Mouse (Mus musculus) megakaryocyte, embryonic 14.5 days (primary cell): ENCODE data around the gene Aven. TPM values are rescaled to one million over a fixed set of nuclear protein-coding genes. Genes with fewer than 3 reads are reported as not detected.

Experiments
- H3K27me3 ChIP-seq: replicated peaks from 2 replicates; pipeline ENCODE3; 2012; ENCODE audit warnings: inconsistent platforms
- H3K36me3 ChIP-seq: replicated peaks from 2 replicates; pipeline ENCODE3; 2012; ENCODE audit warnings: low read length, inconsistent platforms, mixed read lengths
- H3K4me1 ChIP-seq: 2 replicates; pipeline ENCODE4 v1.6.1; 2012; ENCODE audit warnings: inconsistent platforms
- H3K4me3 ChIP-seq: replicated peaks from 2 replicates; pipeline ENCODE3; 2012; ENCODE audit warnings: moderate library complexity, mild to moderate bottlenecking, inconsistent platforms
- H3K9me3 ChIP-seq: 2 replicates; pipeline ENCODE4 v1.6.1; 2012; ENCODE audit warnings: inconsistent platforms
- FLI1 ChIP-seq: IDR thresholded peaks from 2 replicates; pipeline ENCODE4 v1.6.1; 2012; ENCODE audit warnings: low read length, inconsistent platforms, mixed read lengths
- GATA1 ChIP-seq: IDR thresholded peaks from 3 replicates; pipeline ENCODE4 v1.6.1; 2012; ENCODE audit warnings: mixed read lengths, low read length, inconsistent platforms, borderline replicate concordance
- polyA plus RNA-seq: library from polyadenylated mRNA; stranded (reverse); fragments of >175 nt; gene quantifications from 2 replicates; pipeline ENCODE4 v1.2.3, GENCODE M21; 2012; ENCODE audit warnings: low replicate concordance; ENCODE audit not compliant: insufficient read depth

Aven gene
- polyA plus RNA-seq, 1 experiment: 3.7 TPM

- no peak overlapping the region for H3K4me3 ChIP-seq
- H3K4me1 ChIP-seq: no peaks in the 10 kb centered on the region
- H3K9me3 ChIP-seq: no peaks in the 10 kb centered on the region
- H3K36me3 ChIP-seq: peaks cover 9% of the 10 kb centered on the region
- H3K27me3 ChIP-seq: no peaks in the 10 kb centered on the region
- TF ChIP-seq GATA1 (no peak), FLI1 (no peak)
Measured at GRCm38 (mm10) chr2:112632536-112632935, 139.8 kb downstream of the Aven start.

DNA sequence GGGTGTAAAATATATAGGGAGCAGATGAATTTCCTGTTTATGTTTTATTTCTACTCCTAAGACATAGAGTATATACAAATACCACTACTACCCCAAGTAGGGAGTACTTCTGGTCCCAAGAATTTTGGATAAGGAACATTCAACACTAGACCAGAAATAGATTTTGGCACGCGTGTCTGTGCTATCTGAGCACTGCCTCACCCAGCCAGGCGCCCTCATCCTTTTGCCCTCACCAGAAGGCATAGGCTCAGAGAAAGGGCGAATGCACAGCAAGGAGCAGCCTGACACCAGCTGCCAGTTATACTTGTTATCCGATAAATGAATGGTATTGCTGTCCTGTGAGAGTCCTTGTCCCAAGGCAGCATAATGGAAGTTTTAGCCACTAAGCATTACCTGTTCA, 144.4 kb downstream of the Aven start:
- no peak overlapping the region for H3K4me3 ChIP-seq
- no peaks in the 10 kb centered on the region for H3K4me1 ChIP-seq
- TF ChIP-seq GATA1 (no peak), FLI1 (no peak)
- H3K36me3 ChIP-seq: no peaks in the 10 kb centered on the region
- H3K9me3 ChIP-seq: no peaks in the 10 kb centered on the region
- H3K27me3 ChIP-seq: no peaks in the 10 kb centered on the region

GRCm38 (mm10) chr2:112653836-112654235, 161.1 kb downstream of the Aven start:
- peaks cover 6% of the 10 kb centered on the region for H3K4me1 ChIP-seq
- H3K4me3 ChIP-seq: no peak overlapping the region
- no peaks in the 10 kb centered on the region for H3K9me3 ChIP-seq
- H3K36me3 ChIP-seq: no peaks in the 10 kb centered on the region
- no peak for TF ChIP-seq GATA1
- no peak for TF ChIP-seq FLI1
- no peaks in the 10 kb centered on the region for H3K27me3 ChIP-seq

GRCm38 (mm10) chr2:112656131-112656530, 163.4 kb downstream of the Aven start:
- Histone ChIP-seq H3K4me1 (peaks cover 6% of the 10 kb centered on the region), H3K9me3 (no peaks in the 10 kb centered on the region), H3K4me3 (no peak overlapping the region), H3K27me3 (no peaks in the 10 kb centered on the region), H3K36me3 (no peaks in the 10 kb centered on the region)
- TF ChIP-seq FLI1 (no peak), GATA1 (no peak)

GRCm38 (mm10) chr2:112669461-112669860, 176.7 kb downstream of the Aven start:
- TF ChIP-seq FLI1 (no peak), GATA1 (no peak)

DNA sequence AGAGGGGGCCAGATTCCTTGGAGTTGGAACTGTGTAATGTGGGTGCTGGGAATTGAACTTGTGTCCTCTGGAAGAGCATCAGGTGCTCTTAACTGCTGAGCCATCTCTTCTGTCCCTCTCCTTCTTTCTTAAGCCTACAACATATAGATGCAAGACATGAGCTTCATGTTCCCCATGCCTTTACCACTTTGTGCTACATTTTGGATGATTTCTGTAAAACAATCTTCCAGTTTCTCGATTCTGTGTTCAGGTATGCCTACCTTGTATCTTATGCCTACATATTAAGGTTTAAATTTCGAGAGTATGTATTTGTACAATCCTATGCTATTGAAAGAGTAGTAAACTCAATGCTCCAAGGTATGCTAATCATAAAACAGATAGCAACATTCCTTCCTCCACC, 183.4 kb downstream of the Aven start:
- Histone ChIP-seq H3K36me3 (no peaks in the 10 kb centered on the region), H3K4me1 (peaks cover 38% of the 10 kb centered on the region), H3K27me3 (no peaks in the 10 kb centered on the region), H3K4me3 (no peak overlapping the region), H3K9me3 (no peaks in the 10 kb centered on the region)
- no peak for TF ChIP-seq GATA1
- TF ChIP-seq FLI1: no peak

More at GRCm38 (mm10) chr2:112669461-112669860, 176.7 kb downstream of the Aven start:
- Histone ChIP-seq H3K9me3 (no peaks in the 10 kb centered on the region), H3K36me3 (no peaks in the 10 kb centered on the region), H3K4me1 (no peaks in the 10 kb centered on the region), H3K4me3 (no peak overlapping the region), H3K27me3 (peaks cover 2% of the 10 kb centered on the region)

DNA sequence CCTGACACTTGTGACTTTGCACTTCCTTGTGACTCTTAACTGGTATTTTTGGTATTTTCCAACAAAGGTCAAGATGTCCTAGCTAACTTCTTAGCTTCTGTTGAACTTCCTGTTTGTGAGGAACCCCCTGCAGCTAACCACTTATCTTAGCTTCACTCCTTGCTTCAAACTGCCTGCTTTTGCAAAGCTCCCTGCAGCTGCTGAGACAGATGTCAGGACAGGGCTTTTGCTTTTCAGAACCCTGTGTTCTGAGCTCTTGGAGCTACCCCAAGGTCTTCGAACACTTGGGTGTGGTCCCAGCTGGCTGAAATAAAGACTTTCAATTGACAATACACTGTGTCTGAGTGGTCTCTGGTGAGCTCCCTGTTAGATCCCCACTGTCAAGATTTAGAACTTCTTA, 184.0 kb downstream of the Aven start:
- Histone ChIP-seq H3K9me3 (no peaks in the 10 kb centered on the region), H3K27me3 (no peaks in the 10 kb centered on the region), H3K4me1 (peaks cover 42% of the 10 kb centered on the region), H3K36me3 (no peaks in the 10 kb centered on the region), H3K4me3 (no peak overlapping the region)
- no peak for TF ChIP-seq FLI1

DNA sequence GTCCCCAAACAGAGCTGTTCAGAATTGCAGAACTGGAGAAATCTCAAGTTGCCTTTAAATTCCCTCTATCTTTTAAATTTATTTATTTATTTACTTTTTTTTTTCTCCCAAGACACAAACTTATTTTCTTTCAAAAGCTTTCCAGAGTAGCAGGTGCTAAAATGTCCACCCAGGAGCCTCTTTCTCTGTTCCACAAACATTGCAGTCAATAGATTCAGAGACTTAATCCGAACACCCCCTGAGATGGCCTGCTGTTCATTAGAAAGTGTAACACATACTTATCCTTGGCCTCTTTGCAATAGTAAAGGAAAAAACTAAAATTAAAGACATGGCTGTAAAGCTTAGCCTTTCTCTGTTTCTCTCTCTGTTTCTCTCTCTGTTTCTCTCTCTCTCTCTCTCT, 184.5 kb downstream of the Aven start:
- Histone ChIP-seq H3K27me3 (no peaks in the 10 kb centered on the region), H3K36me3 (no peaks in the 10 kb centered on the region), H3K4me3 (no peak overlapping the region), H3K9me3 (no peaks in the 10 kb centered on the region), H3K4me1 (peaks cover 44% of the 10 kb centered on the region)
- TF ChIP-seq GATA1: no peak
- TF ChIP-seq FLI1: no peak

DNA sequence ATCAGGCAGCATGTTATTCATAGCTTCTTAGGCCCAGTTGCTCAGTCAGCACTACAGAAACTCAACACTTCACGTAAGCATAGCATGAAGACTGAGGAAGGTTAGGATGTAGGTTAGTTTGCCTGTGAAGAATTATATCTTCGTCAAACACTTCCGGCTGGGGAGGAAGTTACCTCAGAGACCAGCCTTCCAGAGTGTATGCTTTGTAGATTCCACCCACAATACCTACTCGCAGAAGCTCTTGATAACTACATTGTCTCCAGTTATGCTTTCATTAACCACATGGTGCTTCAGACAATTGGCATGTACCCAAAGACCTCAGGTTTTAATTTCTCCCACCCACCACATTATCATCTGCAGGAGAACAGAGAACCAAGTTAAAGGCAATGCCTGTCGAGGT, 189.1 kb downstream of the Aven start:
- no peak for TF ChIP-seq GATA1
- TF ChIP-seq FLI1: no peak

More for the DNA sequence above, 189.1 kb downstream of the Aven start:
- no peak overlapping the region for H3K4me3 ChIP-seq
- peaks cover 2% of the 10 kb centered on the region for H3K27me3 ChIP-seq
- peaks cover 35% of the 10 kb centered on the region for H3K4me1 ChIP-seq
- no peaks in the 10 kb centered on the region for H3K36me3 ChIP-seq
- no peaks in the 10 kb centered on the region for H3K9me3 ChIP-seq

Other genes starting within 250 kb of the Aven start
- gene Nutm1, start 233.7 kb upstream of the Aven start, polyA plus RNA-seq: 0.88 TPM in 1 of 2 replicates, not detected in the other
- 4.9 and 25.7 TPM in 2 replicates for gene Nop10, start 231.0 kb upstream of the Aven start, polyA plus RNA-seq
- 0.71 and 2.6 TPM in 2 replicates for gene Slc12a6, start 227.1 kb upstream of the Aven start, polyA plus RNA-seq
- gene Gm21985, start 226.7 kb upstream of the Aven start, polyA plus RNA-seq: not detected in 2 replicates
- 23.7 and 66.1 TPM in 2 replicates for gene Emc4, start 124.9 kb upstream of the Aven start, polyA plus RNA-seq
- 1.9 TPM in 1 of 2 replicates, not detected in the other for gene Katnbl1, start 113.8 kb upstream of the Aven start, polyA plus RNA-seq
- 0.47 and 3.8 TPM in 2 replicates for gene Emc7, start 38.0 kb upstream of the Aven start, polyA plus RNA-seq
- not detected in 2 replicates for gene Chrm5, start 12.2 kb upstream of the Aven start, polyA plus RNA-seq